Mouse (Mus musculus) adrenal gland, postnatal 0 days (tissue): ENCODE data around the gene Gm21870. TPM values are rescaled to one million over a fixed set of nuclear protein-coding genes. Genes with fewer than 3 reads are reported as not detected.

Experiments
- polyA plus RNA-seq: library from polyadenylated mRNA; unstranded; fragments of >200 nt; fragmentation: Nextera tagmentation; extraction: Ambion mirVana; gene quantifications from 2 replicates; pipeline ENCODE4 v1.2.1, GENCODE M21; 2015

The Gm21870 gene
- polyA plus RNA-seq: not detected in 2 replicates

DNA sequence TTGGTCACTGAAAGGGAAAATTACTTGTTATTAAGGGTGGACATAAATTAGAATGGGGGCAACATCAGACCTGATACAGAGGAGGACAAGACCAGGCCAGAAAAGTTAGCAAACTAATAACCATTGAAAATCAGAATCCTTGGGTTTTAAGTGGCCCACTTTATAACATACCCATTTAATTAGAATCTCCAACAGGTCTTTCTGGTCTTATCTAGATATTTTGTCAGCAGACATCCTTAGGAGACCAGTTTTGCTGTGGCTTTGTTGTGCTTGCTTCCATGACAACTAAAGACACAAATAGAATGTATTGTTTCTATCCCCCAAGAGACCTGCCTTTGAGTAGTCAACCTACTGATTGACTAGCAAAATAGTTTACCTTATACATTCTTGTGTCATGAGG is at the start of gene Gm21870:
TSS of gene Gm21870 (minus strand) at position 101 of the 400 bp plus-strand sequence.

DNA sequence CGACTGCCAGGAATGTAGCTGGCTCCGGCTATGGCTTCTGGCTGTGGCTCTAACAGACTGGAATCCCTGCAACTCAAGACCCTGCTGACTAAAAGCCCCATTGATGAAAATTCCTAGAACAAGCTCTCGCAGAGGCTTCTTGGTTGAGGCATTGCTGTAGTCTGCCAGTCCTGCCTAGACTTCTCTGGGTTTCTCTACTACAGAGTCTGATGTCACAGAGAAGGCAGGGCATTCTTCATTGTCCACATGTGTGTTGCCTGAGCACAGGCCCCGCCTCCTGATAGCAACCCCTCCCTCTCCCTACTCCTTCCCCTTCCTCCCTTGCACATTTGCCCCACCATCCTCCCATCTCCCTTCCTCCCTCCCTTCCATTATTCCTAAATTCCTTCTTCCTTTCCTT is 30.2 kb downstream of the Gm21870 start, which contains the start of gene Btbd35f6:
TSS of gene Btbd35f6 (minus strand) at position 101 of the 400 bp plus-strand sequence.

Other genes starting within 250 kb of the Gm21870 start
- not detected in 2 replicates for gene Btbd35f6, start 30.3 kb downstream of the Gm21870 start, polyA plus RNA-seq
- gene Btbd35f9, start 174.7 kb upstream of the Gm21870 start, polyA plus RNA-seq: not detected in 2 replicates